Mouse (Mus musculus) brown adipose tissue, adult 24 weeks (tissue): ENCODE data around the gene Retn. TPM values are rescaled to one million over a fixed set of nuclear protein-coding genes. Genes with fewer than 3 reads are reported as not detected.
A peak's percentile ranks its signal among the peaks of the same experiment; 100 is the strongest.

ENCODE experiments used
- H3K27ac ChIP-seq: fragments of 200-500 bp; replicated peaks from 2 replicates; pipeline ENCODE4 v1.5.1; 2012; ENCODE audit warnings: low read depth, mild to moderate bottlenecking, low read length
- H3K4me1 ChIP-seq: fragments of 200-500 bp; 2 replicates; pipeline ENCODE4 v1.6.1; 2012; ENCODE audit warnings: low read length, mixed read lengths; ENCODE audit not compliant: control insufficient read depth, insufficient read depth, insufficient read length
- H3K4me3 ChIP-seq: fragments of 200-500 bp; 2 replicates; pipeline ENCODE4 v1.5.1; 2012; ENCODE audit warnings: low read depth, mild to moderate bottlenecking, low read length, moderate library complexity; ENCODE audit not compliant: insufficient read depth
- polyA plus RNA-seq: library from polyadenylated mRNA; stranded (reverse); fragments of >200 nt; gene quantifications from 2 replicates; pipeline ENCODE4 v1.2.4, GENCODE M21; 2012; ENCODE audit not compliant: missing spikeins, insufficient read depth, insufficient read length

The Retn gene
- polyA plus RNA-seq, 1 experiment: 212 TPM

GRCm38 (mm10) chr8:3647561-3647960 lies 8.0 kb upstream of the Retn start:
- H3K27ac ChIP-seq: peak overlapping the region; percentile 93
- peaks cover 13% of the 10 kb centered on the region; the same call in 1 of the 2 replicates for H3K4me1 ChIP-seq
- H3K4me3 ChIP-seq: no peak overlapping the region

- peaks cover 13% of the 10 kb centered on the region; the same call in 1 of the 2 replicates for H3K4me1 ChIP-seq
- 0 out of 2 replicates have a peak overlapping the region, but pooled peaks have one; percentile 93 for H3K27ac ChIP-seq
- no peak overlapping the region for H3K4me3 ChIP-seq
These were observed 7.3 kb upstream of the Retn start for GRCm38 (mm10) chr8:3648268-3648667.

- Histone ChIP-seq H3K27ac (no peak overlapping the region), H3K4me1 (peaks cover 13% of the 10 kb centered on the region; the same call in 1 of the 2 replicates), H3K4me3 (no peak overlapping the region)
These were observed 6.6 kb upstream of the Retn start for GRCm38 (mm10) chr8:3648990-3649389.

- Histone ChIP-seq H3K27ac (no peak overlapping the region), H3K4me3 (no peak overlapping the region), H3K4me1 (peaks cover 17% of the 10 kb centered on the region)
These were observed 2.7 kb upstream of the Retn start for GRCm38 (mm10) chr8:3652845-3653244.

- Histone ChIP-seq H3K27ac (no peak overlapping the region), H3K4me3 (no peak overlapping the region), H3K4me1 (peaks cover 13% of the 10 kb centered on the region; the same call in 1 of the 2 replicates)
These were observed 653 bp upstream of the Retn start for GRCm38 (mm10) chr8:3654726-3655508.

GRCm38 (mm10) chr8:3656725-3657381 lies 1.3 kb downstream of the Retn start:
- Histone ChIP-seq H3K4me3 (no peak overlapping the region), H3K27ac (no peak overlapping the region), H3K4me1 (peaks cover 13% of the 10 kb centered on the region; the same call in 1 of the 2 replicates)

GRCm38 (mm10) chr8:3660889-3661288 lies 5.3 kb downstream of the Retn start:
- no peak overlapping the region for H3K27ac ChIP-seq
- no peak overlapping the region for H3K4me3 ChIP-seq

GRCm38 (mm10) chr8:3664405-3664804 lies 8.8 kb downstream of the Retn start:
- Histone ChIP-seq H3K4me3 (no peak overlapping the region), H3K27ac (no peak overlapping the region), H3K4me1 (no peaks in the 10 kb centered on the region; the same call in 1 of the 2 replicates)

More at GRCm38 (mm10) chr8:3660889-3661288, 5.3 kb downstream of the Retn start:
- peaks cover 7% of the 10 kb centered on the region; the same call in 1 of the 2 replicates for H3K4me1 ChIP-seq

- Histone ChIP-seq H3K4me1 (no peaks in the 10 kb centered on the region; the same call in 1 of the 2 replicates), H3K4me3 (no peak within 1 kb of the TSS), H3K27ac (no peak within 1 kb of the TSS)
These were observed 9.9 kb downstream of the Retn start, which contains the start of gene Mcemp1 for GRCm38 (mm10) chr8:3665507-3665906. TSS of gene Mcemp1 (plus strand) at chr8:3665754.

- Histone ChIP-seq H3K27ac (no peak overlapping the region), H3K4me1 (no peaks in the 10 kb centered on the region), H3K4me3 (no peak overlapping the region)
These were observed 14.8 kb downstream of the Retn start for GRCm38 (mm10) chr8:3670388-3670787.

- no peaks in the 10 kb centered on the region for H3K4me1 ChIP-seq
- no peak within 1 kb of the TSS for H3K27ac ChIP-seq
- H3K4me3 ChIP-seq: peak within 1 kb of the TSS; percentile 78
These were observed 16.5 kb downstream of the Retn start, which contains the start of gene Fcor for GRCm38 (mm10) chr8:3671980-3672491. TSS of gene Fcor (minus strand) at chr8:3672362.

- no peak overlapping the region for H3K4me3 ChIP-seq
- no peak overlapping the region for H3K27ac ChIP-seq
- peaks cover 4% of the 10 kb centered on the region; the same call in 1 of the 2 replicates for H3K4me1 ChIP-seq
These were observed 19.1 kb downstream of the Retn start for GRCm38 (mm10) chr8:3674671-3675070.

GRCm38 (mm10) chr8:3676131-3676992 lies 20.8 kb downstream of the Retn start, which contains the start of gene Trappc5:
TSS of gene Trappc5 (plus strand) at chr8:3676299.
- Histone ChIP-seq H3K4me3 (peak within 1 kb of the TSS; percentile 90), H3K4me1 (peaks cover 4% of the 10 kb centered on the region; the same call in 1 of the 2 replicates), H3K27ac (peak within 1 kb of the TSS; percentile 77)

GRCm38 (mm10) chr8:3676993-3677579 lies 21.5 kb downstream of the Retn start:
- peak overlapping the region; percentile 90 for H3K4me3 ChIP-seq
- peaks cover 4% of the 10 kb centered on the region; the same call in 1 of the 2 replicates for H3K4me1 ChIP-seq
- peak overlapping the region; percentile 77 for H3K27ac ChIP-seq
